Mouse (Mus musculus) MEL (cell line): ENCODE data around the gene Slc25a43.

ENCODE experiments used
- CTCF ChIP-seq, 3 experiments: IDR thresholded peaks in 2 of 3; conservative IDR thresholded peaks in 1 of 3; 2 replicates each; pipeline ENCODE4 v1.5.1; 2011 to 2012; ENCODE audit warnings: low read length in 3 of 3, low read depth in 2 of 3, mild to moderate bottlenecking in 2 of 3, improper control_type of control experiment in 1 of 3, inconsistent platforms in 1 of 3, mixed read lengths in 1 of 3, moderate library complexity in 1 of 3; ENCODE audit not compliant: control insufficient read depth in 1 of 3, insufficient read depth in 1 of 3, poor library complexity in 1 of 3, severe bottlenecking in 1 of 3
- EP300 ChIP-seq, 2 experiments: IDR thresholded peaks; 2 replicates each; pipeline ENCODE4 v1.6.1; 2011; ENCODE audit warnings: improper control_type of control experiment in 2 of 2, low read length in 2 of 2, low read depth in 1 of 2, mild to moderate bottlenecking in 1 of 2
- USF1 ChIP-seq: IDR thresholded peaks from 2 replicates; pipeline ENCODE4 v1.6.1; 2014; ENCODE audit warnings: low read depth, mild to moderate bottlenecking, inconsistent platforms, low read length, improper control_type of control experiment, moderate library complexity
- USF2 ChIP-seq, 2 experiments: IDR thresholded peaks; 2 replicates each; pipeline ENCODE4 v1.6.1; 2011 to 2012; ENCODE audit warnings: improper control_type of control experiment in 2 of 2, low read length in 2 of 2, borderline replicate concordance in 1 of 2, inconsistent platforms in 1 of 2, low read depth in 1 of 2, mild to moderate bottlenecking in 1 of 2; ENCODE audit not compliant: insufficient read depth in 1 of 2
- ZC3H11A ChIP-seq: IDR thresholded peaks from 2 replicates; pipeline ENCODE4 v1.6.1; 2012; ENCODE audit warnings: low read depth, mild to moderate bottlenecking, inconsistent platforms, low read length, improper control_type of control experiment
- ZNF384 ChIP-seq: IDR thresholded peaks from 2 replicates; pipeline ENCODE4 v1.6.1; 2012; ENCODE audit warnings: low read depth, mild to moderate bottlenecking, inconsistent platforms, low read length, improper control_type of control experiment

DNA sequence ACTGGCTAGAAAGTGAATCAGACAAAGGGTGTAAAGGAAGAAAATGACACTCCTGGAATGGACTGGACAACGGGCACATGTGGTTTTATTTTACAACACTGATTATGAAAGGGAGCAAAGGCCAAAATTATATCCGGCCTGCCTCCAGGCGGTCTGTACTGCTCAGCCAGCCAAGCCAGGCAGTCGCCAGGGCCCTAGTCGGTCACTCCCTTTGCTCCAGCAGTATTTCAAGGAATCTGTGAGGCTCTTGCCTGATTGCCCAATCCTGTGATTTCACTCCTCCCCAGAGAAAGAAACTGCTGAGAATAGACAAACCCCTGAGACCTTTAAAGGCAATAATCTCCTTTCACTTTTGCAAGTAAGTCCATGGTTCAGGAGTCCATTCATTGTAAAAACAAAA, 60.7 kb downstream of the Slc25a43 start:
- TF ChIP-seq EP300 (IDR thresholded peaks at IDR 0.05; ENCODE audit: low read depth in 1 of 2, low read length in 2 of 2) (no peak), USF2 (IDR thresholded peaks at IDR 0.05; ENCODE audit: borderline replicate concordance in 1 of 2, insufficient read depth in 1 of 2, low read depth in 1 of 2, low read length in 2 of 2) (no peak), ZC3H11A (no peak), ZNF384 (no peak), CTCF (IDR thresholded peaks at IDR 0.05 in 2 of 3, conservative IDR thresholded peaks at IDR 0.05 in 1 of 3; ENCODE audit: control insufficient read depth in 1 of 3, insufficient read depth in 1 of 3, low read depth in 2 of 3, low read length in 3 of 3, poor library complexity in 1 of 3, severe bottlenecking in 1 of 3) (no peak), USF1 (no peak)
